Mouse (Mus musculus) midbrain, embryonic 15.5 days (tissue): ENCODE results near the gene Itga2b. TPM values are rescaled to one million over a fixed set of nuclear protein-coding genes. Genes with fewer than 3 reads are reported as not detected.
A peak's percentile ranks its signal among the peaks of the same experiment; 100 is the strongest.

ENCODE experiments used
- ATAC-seq: fragments of 200-750 bp; cut with Nextera tagmentation; replicated peaks from 2 replicates; pipeline ENCODE4 v1.8.0; 2017; ENCODE audit warnings: moderate TSS enrichment
- H3K27ac ChIP-seq: fragments of 300-500 bp; sonication (generic); 2 replicates; pipeline ENCODE4 v1.5.1; 2015; ENCODE audit warnings: mild to moderate bottlenecking, inconsistent platforms
- H3K27me3 ChIP-seq: fragments of 300-500 bp; sonication (generic); replicated peaks from 2 replicates; pipeline ENCODE4 v1.6.1; 2015; ENCODE audit warnings: inconsistent platforms
- H3K36me3 ChIP-seq: fragments of 300-500 bp; sonication (generic); replicated peaks from 2 replicates; pipeline ENCODE4 v1.6.1; 2015; ENCODE audit warnings: inconsistent platforms
- H3K4me1 ChIP-seq: fragments of 300-500 bp; sonication (generic); 2 replicates; pipeline ENCODE4 v1.6.1; 2015; ENCODE audit warnings: inconsistent platforms
- H3K4me2 ChIP-seq: fragments of 300-500 bp; sonication (generic); 2 replicates; pipeline ENCODE4 v1.6.1; 2015; ENCODE audit warnings: inconsistent platforms, mild to moderate bottlenecking, moderate library complexity
- H3K4me3 ChIP-seq: fragments of 300-500 bp; sonication (generic); 2 replicates; pipeline ENCODE4 v1.5.1; 2015; ENCODE audit warnings: mild to moderate bottlenecking, inconsistent platforms
- H3K9ac ChIP-seq: fragments of 300-500 bp; sonication (generic); 2 replicates; pipeline ENCODE4 v1.6.1; 2015; ENCODE audit warnings: mild to moderate bottlenecking, inconsistent platforms
- H3K9me3 ChIP-seq: fragments of 300-500 bp; sonication (generic); 2 replicates; pipeline ENCODE4 v1.6.1; 2016; ENCODE audit warnings: inconsistent platforms
- WGBS: fragments of 180-500 bp; shearing (Covaris S2); methylation state at CpG from one replicate; pipeline ENCODE4 v1.1.7; 2015; ENCODE audit warnings: mixed read lengths; 5-methylcytosine and 5-hydroxymethylcytosine counted together
- polyA plus RNA-seq: library from polyadenylated mRNA; unstranded; fragments of >200 nt; fragmentation: Nextera tagmentation; extraction: Ambion mirVana; gene quantifications from 2 replicates; pipeline ENCODE4 v1.2.1, GENCODE M21; 2015

The Itga2b gene
- polyA plus RNA-seq, 1 experiment from 2014 or later = 9.0 TPM

DNA sequence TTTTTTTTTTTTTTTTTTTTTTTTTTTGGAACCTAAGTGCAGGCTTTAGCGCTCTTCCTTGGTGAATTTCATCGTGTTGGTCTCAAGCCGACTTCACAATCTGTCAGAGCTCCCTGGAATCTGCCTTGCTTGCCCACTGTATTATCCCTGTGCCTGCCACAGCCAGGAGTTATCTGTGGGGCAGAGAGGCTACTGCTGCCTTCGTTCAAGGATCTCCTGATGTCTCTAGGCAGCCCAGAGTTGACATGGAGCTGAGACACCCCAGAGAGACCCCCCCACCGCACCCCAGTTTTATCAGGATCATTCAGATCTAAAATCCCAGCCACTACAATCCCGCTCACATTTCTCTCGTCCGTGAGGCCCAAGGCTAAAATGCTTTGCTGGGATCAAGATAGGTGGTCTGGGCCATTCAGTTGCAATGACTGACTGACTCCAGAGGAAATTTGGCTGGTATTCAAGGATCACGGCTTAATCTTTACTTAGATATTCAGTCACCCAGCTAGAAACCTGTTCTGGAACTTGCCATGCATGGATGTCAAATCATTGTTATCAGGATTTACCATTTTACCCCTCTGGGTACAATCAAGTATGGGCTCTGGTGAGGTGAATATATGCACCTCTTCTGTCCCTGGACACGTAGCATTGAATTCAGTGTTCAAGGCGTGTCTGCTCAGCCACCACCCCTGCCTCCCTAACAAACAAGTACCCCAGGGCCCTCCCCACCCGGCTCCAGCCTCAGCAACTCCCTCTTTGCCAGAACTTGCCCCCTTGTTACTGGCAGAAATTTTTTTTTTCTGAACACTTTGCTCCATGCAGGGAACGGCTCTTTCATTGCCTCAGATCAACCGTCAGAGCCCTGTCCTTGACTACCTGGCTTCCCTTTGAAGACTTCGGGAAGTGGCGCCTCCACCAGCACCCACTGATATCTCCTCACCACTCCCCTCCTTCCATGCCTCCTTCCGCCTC, 20.6 kb downstream of the Itga2b start:
- 42% methylated on average over 17 of the region's 17 CpGs for WGBS
- no peak for ATAC-seq
- Histone ChIP-seq H3K9me3 (no peaks in the 10 kb centered on the region), H3K27me3 (peaks cover 4% of the 10 kb centered on the region; the same call in 1 of the 2 replicates), H3K4me1 (peaks cover 35% of the 10 kb centered on the region), H3K27ac (no peak overlapping the region), H3K4me2 (no peak overlapping the region), H3K36me3 (no peaks in the 10 kb centered on the region), H3K9ac (no peak overlapping the region), H3K4me3 (no peak overlapping the region)

DNA sequence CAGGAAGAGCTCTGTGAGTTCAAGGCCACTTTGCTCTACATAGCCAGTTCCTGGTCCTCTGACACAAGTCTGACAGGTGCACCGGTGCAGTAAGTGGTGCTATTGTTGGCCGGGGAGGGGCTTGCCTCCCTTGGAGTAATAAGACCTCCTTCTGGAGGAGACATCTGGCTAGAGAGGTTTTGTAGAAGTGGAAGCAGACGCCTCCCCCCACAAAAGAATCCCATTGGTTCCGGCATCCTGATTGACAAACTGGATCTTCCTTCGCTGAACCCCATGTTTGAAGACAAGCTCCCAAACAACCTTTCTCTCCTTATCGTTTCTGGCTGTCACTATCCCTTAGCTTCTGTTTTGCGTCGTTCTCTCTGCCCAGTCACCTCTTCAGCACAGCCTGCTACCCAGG, 21.6 kb downstream of the Itga2b start:
- Histone ChIP-seq H3K27me3 (peaks cover 4% of the 10 kb centered on the region; the same call in 1 of the 2 replicates), H3K36me3 (0 out of 2 replicates have a peak, but pooled peaks cover 4% of the 10 kb centered on the region), H3K4me1 (peaks cover 44% of the 10 kb centered on the region), H3K4me3 (no peak overlapping the region; the same call in 1 of the 2 replicates), H3K9me3 (no peaks in the 10 kb centered on the region), H3K4me2 (peak overlapping the region; percentile 85), H3K9ac (no peak overlapping the region), H3K27ac (no peak overlapping the region)
- WGBS = 14% methylated on average over 8 of the region's 8 CpGs
- no peak for ATAC-seq

DNA sequence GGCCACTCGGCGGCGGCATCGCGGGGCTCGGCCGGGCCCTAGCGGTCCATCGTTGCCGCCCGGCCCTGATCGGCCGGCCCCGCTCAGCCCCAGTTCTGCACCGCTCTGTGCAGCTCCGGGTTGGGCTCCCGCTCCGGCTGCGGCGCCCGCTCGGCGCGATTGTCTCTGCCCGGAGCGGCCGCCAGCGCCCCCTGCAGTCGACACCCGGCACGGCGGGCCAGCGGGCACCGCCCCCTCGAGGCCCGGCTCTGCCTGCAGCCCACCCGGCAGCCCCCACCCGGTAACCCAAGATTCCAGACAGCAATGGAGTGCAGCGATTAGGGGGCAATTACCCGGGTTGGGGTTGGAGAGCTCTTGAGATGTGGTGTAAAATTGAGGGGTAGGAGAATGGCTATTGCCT, 22.4 kb downstream of the Itga2b start, which contains the start of gene Fam171a2:
Gene Fam171a2, minus strand, starts transcription at position 186 of the 400 bp plus-strand sequence.
- Histone ChIP-seq H3K9ac (peak within 1 kb of the TSS; percentile 99), H3K36me3 (0 out of 2 replicates have a peak, but pooled peaks cover 9% of the 10 kb centered on the region), H3K4me2 (peak within 1 kb of the TSS; percentile 85), H3K9me3 (no peaks in the 10 kb centered on the region), H3K27me3 (peaks cover 4% of the 10 kb centered on the region; the same call in 1 of the 2 replicates), H3K4me1 (peaks cover 44% of the 10 kb centered on the region), H3K27ac (peak within 1 kb of the TSS; percentile 99), H3K4me3 (peak within 1 kb of the TSS; percentile 97)
- 0% methylated on average over 35 of the region's 40 CpGs for WGBS
- ATAC-seq = peak; percentile 80

DNA sequence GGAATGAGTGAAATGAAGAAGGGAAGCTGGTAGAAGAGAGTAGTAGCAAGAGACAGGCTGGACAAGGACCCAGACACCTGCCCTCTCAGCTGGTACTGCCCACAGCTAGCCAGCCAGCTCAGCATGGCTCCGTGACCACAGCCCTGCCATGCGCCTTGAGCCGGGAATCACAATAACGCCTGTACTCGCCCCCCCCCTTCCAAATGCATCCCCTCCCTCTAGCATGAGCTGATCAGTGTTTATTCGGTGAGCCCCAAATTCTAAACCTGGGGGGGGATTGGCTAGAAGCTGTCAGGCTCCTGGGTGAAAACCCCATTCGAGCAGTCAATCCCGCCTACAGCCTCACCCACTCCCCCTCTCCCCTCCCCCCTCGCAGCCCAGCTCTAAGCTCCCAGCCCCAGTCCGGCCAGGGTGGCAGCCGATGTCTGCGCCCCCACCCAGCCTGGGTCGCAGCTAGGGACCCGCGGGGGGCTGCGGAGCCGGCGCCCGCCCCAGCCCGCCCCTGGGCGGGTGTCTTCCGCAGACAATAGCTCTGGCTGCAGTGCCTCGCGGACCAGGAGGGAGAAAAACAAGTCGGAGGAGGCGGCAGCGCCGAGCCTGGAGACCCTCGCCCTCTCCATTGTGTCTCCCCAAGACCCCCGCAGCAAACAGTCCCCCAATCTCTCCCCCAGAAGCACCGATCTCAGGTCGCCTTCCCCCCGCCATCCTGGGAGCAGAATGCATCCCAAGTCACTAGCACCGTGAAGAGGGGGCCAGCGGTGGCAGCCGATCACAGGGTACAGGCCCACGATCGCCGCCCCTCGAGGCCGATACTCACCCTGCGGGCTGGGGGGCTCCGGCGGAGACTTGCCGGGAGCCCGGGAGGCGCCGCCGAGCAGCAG, 23.1 kb downstream of the Itga2b start:
- peak overlapping the region; percentile 97 for H3K4me3 ChIP-seq
- peak; percentile 68 for ATAC-seq
- WGBS = under 1% methylated on average over 40 of the region's 49 CpGs
- H3K9me3 ChIP-seq = no peaks in the 10 kb centered on the region
- peak overlapping the region; percentile 85 for H3K4me2 ChIP-seq
- peak overlapping the region; percentile 99 for H3K9ac ChIP-seq
- peaks cover 44% of the 10 kb centered on the region for H3K4me1 ChIP-seq
- H3K36me3 ChIP-seq = peaks cover 9% of the 10 kb centered on the region; the same call in 1 of the 2 replicates
- peaks cover 4% of the 10 kb centered on the region; the same call in 1 of the 2 replicates for H3K27me3 ChIP-seq
- peak overlapping the region; percentile 99 for H3K27ac ChIP-seq

DNA sequence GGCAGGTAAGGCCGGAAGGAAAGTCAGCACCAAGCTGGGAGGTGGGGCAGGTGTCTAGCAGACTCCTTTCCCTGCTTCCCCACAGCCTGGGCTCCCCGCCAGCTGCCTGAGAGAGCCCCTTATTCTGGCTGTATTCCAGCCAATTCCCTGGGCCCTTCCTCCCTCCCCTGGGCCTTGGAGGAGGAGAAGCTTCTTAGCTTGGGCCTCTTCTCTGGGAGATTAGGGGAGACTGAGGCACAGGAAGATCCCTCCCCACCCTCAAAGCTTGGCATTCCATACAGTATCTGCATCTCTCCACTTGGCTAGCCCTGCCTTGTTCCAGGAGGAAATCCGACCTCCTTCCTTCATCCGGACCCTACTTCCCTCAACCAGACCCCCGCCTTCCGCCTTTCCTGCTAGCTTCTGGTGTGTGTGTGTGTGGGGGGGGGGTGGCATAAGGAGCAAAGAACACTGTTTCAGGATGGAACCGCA, 24.0 kb downstream of the Itga2b start:
- H3K36me3 ChIP-seq = peaks cover 9% of the 10 kb centered on the region; the same call in 1 of the 2 replicates
- H3K4me2 ChIP-seq = peak overlapping the region; percentile 85
- no peaks in the 10 kb centered on the region for H3K9me3 ChIP-seq
- H3K9ac ChIP-seq = peak overlapping the region; percentile 99
- WGBS = 4% methylated on average over 7 of the region's 7 CpGs
- peaks cover 44% of the 10 kb centered on the region for H3K4me1 ChIP-seq
- peak overlapping the region; percentile 97 for H3K4me3 ChIP-seq
- ATAC-seq = peak; percentile 34; the same call in 1 of the 2 replicates
- H3K27me3 ChIP-seq = no peaks in the 10 kb centered on the region; the same call in 1 of the 2 replicates
- H3K27ac ChIP-seq = peak overlapping the region; percentile 99

DNA sequence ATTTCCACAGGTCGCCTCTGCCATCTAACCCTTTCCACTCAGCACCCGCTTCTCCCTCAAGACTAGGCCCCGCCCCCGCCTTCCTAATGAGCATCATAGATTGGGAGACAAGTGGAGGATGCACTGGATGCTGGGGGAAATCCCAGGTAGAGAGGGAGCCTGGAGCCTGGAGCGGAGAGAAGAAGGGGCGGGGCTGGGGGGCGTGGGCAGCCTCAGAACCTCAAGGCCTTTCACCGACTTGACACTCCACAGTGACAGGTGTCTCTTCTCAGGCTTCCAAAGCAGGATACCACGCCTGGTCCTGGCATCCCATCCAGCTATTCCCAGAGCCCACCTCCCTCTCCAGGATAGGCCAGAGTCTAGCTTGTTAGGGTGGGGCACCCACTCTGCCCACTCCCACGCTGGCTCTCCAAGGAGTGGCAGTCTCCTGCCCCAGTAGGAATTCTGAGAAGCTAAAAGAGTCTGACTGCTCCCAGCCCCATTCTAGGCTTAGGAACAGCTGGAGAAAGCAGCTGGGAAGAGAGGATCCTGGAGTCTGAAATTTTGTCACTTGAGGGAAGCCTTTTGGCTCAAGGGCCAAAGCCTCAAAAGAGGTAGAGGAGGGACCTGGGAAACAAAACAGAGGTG, 24.5 kb downstream of the Itga2b start:
- Histone ChIP-seq H3K27me3 (no peaks in the 10 kb centered on the region; the same call in 1 of the 2 replicates), H3K4me1 (peaks cover 44% of the 10 kb centered on the region), H3K9me3 (no peaks in the 10 kb centered on the region), H3K4me3 (peak overlapping the region; percentile 97), H3K9ac (peak overlapping the region; percentile 99), H3K4me2 (peak overlapping the region; percentile 85), H3K27ac (peak overlapping the region; percentile 99), H3K36me3 (peaks cover 13% of the 10 kb centered on the region; the same call in 1 of the 2 replicates)
- WGBS = 13% methylated on average over 10 of the region's 10 CpGs
- no peak for ATAC-seq

DNA sequence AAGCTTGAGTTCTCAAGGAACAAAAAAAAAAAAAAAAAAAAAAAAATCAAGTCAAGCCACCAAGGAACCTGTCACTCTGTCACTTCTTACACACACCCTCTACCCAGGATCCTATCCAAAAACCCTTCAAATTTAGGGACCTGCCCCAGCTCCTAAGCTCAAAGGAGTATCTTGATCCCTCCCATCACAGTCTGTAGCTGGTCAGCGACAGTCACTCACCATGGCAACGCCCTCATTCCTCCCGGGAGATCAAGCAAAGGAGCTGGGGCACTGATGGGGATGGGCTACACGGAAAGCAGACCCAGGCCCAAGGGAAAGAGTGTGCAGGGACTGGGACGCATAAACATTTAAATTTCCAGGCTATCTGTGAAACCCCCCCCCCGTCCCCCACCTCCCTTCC, 25.1 kb downstream of the Itga2b start:
- H3K4me1 ChIP-seq = peaks cover 44% of the 10 kb centered on the region
- H3K36me3 ChIP-seq = peaks cover 19% of the 10 kb centered on the region; the same call in 1 of the 2 replicates
- 7% methylated on average over 6 of the region's 6 CpGs for WGBS
- ATAC-seq = no peak
- H3K27ac ChIP-seq = peak overlapping the region; percentile 99
- no peaks in the 10 kb centered on the region; the same call in 1 of the 2 replicates for H3K27me3 ChIP-seq
- peak overlapping the region; percentile 99 for H3K9ac ChIP-seq
- H3K4me2 ChIP-seq = peak overlapping the region; percentile 85
- H3K4me3 ChIP-seq = peak overlapping the region; percentile 97
- H3K9me3 ChIP-seq = no peaks in the 10 kb centered on the region

DNA sequence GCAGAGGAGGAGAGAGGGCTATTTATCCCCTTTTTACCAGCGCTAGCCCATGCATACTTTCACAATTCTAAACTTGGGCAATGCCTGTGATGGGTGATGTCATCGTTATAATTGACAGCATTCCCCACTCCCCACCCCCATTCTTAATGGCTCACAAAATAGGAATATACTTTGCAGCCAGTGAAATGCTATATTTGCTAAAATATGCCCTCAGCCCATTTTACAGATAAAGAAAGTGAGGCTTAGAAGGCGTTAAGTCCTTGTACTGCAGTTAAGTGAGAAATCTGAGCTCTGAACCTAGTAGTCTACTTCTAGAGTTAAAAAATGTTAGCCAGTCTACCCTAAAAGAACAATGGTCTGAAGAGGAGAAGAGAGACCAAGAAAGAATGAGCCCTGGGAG, 25.6 kb downstream of the Itga2b start:
- Histone ChIP-seq H3K4me3 (peak overlapping the region; percentile 97; the same call in 1 of the 2 replicates), H3K9me3 (no peaks in the 10 kb centered on the region), H3K27ac (no peak overlapping the region), H3K9ac (no peak overlapping the region), H3K4me2 (peak overlapping the region; percentile 85; the same call in 1 of the 2 replicates), H3K36me3 (peaks cover 23% of the 10 kb centered on the region), H3K4me1 (peaks cover 44% of the 10 kb centered on the region), H3K27me3 (no peaks in the 10 kb centered on the region; the same call in 1 of the 2 replicates)
- whole genome bisulfite sequencing = 75% methylated on average over 3 of the region's 3 CpGs
- no peak for ATAC-seq

DNA sequence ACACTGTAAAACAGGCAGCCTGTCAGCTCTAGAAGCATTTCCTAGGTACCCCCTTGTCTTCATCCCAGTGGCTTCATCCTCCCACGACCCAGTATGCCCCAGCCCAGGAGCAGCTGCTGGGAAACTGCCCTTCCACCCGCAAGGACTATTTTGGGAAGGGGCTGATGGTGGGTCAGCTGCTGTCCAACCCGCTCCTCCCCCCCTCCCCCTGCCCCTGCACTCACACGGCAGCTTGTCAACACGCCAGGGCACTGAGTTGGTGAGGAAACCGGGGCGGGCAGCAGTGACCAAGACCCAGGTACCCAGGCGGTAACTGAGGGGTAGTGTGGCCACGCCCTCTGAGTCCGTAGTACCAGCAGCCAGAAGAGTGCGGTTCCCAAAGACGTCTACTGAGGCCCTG, 26.2 kb downstream of the Itga2b start:
- H3K9me3 ChIP-seq = no peaks in the 10 kb centered on the region
- peak overlapping the region; percentile 5; the same call in 1 of the 2 replicates for H3K4me2 ChIP-seq
- no peak overlapping the region for H3K4me3 ChIP-seq
- H3K27ac ChIP-seq = no peak overlapping the region
- H3K36me3 ChIP-seq = peaks cover 26% of the 10 kb centered on the region
- H3K27me3 ChIP-seq = no peaks in the 10 kb centered on the region
- ATAC-seq = no peak
- no peak overlapping the region for H3K9ac ChIP-seq
- H3K4me1 ChIP-seq = peaks cover 46% of the 10 kb centered on the region
- 70% methylated on average over 12 of the region's 12 CpGs for WGBS

DNA sequence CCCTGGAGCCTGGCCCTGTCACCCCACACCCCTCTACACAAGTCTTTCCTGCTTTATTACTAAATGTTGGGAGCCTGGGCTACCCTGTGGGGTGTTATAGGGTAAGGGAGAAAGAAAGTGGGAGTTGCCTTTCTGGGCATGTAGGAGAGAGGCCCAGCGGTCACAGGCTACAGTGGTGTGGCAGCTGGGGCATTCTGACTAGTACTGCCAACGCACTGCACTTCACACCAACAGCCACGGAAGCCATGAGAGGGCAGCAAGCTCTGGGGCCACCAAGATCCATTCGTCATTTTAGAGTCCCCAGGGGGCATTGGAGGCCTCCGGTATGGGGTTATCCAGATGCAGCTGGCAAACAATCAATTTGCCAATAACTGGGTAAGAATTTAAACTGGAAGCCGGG, 27.8 kb downstream of the Itga2b start:
- Histone ChIP-seq H3K4me2 (no peak overlapping the region), H3K27me3 (no peaks in the 10 kb centered on the region), H3K27ac (no peak overlapping the region), H3K9ac (no peak overlapping the region), H3K4me3 (no peak overlapping the region), H3K36me3 (peaks cover 26% of the 10 kb centered on the region), H3K9me3 (no peaks in the 10 kb centered on the region), H3K4me1 (peaks cover 51% of the 10 kb centered on the region)
- ATAC-seq = no peak
- WGBS = 90% methylated on average over 6 of the region's 6 CpGs

DNA sequence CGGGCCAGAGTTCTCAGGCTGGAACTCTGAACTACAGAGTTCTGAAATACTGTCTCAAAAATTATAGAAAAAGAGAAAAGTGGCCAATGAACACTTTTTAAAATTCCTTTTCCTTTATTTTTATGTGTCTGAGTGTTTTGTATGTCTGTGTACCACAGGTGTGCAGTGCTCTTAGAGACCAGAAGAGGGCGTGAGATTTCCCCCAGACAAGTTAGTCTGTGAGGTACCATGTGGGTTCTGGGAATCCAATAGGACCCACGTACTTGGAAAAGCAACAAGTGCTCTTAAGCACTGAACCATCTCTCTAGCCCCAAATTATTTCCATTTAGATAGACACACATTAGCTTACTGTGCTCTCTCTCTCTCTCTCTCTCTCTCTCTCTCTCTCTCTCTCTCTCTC, 28.5 kb downstream of the Itga2b start:
- peaks cover 27% of the 10 kb centered on the region for H3K36me3 ChIP-seq
- H3K4me1 ChIP-seq = peaks cover 54% of the 10 kb centered on the region

More for the DNA sequence above, 28.5 kb downstream of the Itga2b start:
- no peak overlapping the region for H3K27ac ChIP-seq
- no peak overlapping the region for H3K4me3 ChIP-seq
- ATAC-seq = no peak
- 81% methylated on average over 3 of the region's 3 CpGs for WGBS
- H3K27me3 ChIP-seq = no peaks in the 10 kb centered on the region
- H3K4me2 ChIP-seq = no peak overlapping the region
- H3K9me3 ChIP-seq = no peaks in the 10 kb centered on the region
- H3K9ac ChIP-seq = no peak overlapping the region
